Mouse (Mus musculus) left cerebral cortex, postnatal 4 days (tissue): ENCODE measurements around the gene Lrrc10b. TPM values are rescaled to one million over a fixed set of nuclear protein-coding genes. Genes with fewer than 3 reads are reported as not detected.

ENCODE experiments used
- DNase-seq: peaks from one replicate; pipeline ENCODE4 v3.0.0-alpha.2; 2022
- intact Hi-C: fragments of 180-260 bp; cut with DNase I; formaldehyde crosslinking; loops from one replicate; pipeline ENCODE4 v1.15.1; 2025
- total RNA-seq, 2 experiments: library from RNA; stranded (reverse); gene quantifications; 2 replicates each; pipeline ENCODE4 v1.2.3; 2021

The Lrrc10b gene
- total RNA-seq, 2 experiments from 2014 or later = 3.7 to 5.0 TPM

DNA sequence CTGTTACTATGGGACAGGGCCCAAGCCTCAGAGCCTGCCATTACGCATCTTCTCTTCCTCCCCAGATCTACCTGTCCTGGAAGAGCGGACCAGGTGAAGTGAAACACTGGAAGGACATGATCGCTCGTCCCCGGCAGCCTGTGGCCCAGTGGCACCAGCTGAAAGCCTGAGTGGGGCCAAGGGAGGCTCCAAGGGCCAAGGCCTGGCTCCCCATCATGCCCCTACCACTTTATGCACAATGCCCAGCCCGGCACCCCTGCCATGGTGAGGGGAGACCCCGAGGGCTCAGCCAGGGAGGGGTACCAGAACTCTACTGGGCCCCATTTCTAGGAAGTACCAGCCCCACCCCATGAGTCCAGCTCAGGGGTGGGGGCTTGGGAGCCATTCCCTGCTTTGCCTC lies 9.0 kb downstream of the Lrrc10b start:
- intact Hi-C loops = loop anchor here (2.0 kb wide), 1 partner anchor 39 kb away; no protein-coding TSS in a partner anchor
- no peak for DNase-seq

DNA sequence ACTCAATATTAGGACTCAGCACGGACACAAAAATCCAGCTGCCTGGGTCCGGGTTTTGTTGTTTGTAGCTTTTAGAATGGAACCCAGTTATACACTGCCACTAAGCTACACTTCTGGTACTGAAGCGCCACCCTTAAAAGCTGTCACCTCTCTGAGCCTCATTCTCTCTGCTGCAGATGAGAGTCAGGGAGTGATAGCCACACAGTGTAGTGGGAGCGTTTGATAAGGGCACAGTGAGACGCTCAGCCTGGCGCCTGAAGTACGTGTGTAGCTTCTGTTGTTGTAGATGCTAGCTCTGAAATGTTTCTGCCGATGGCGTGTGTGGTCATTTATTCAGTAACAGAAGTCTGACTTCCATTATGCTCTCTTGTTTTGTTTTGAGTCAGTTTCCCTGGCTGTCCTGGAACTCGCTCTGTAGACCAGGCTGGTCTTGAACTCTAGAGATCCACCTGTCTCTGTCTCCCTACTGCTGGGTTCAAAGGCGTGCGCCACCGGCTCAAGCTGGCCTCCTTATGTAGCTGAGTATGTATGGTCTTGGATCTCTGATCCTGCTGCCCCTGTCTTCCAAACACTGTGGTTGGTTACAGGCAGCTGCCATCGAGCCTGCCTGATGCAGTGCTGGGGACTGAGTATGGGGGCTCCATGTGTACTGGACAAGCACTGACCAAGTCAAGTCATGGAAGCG lies 12.4 kb downstream of the Lrrc10b start:
- intact Hi-C loops = no loop called here
- DNase-seq = no peak

DNA sequence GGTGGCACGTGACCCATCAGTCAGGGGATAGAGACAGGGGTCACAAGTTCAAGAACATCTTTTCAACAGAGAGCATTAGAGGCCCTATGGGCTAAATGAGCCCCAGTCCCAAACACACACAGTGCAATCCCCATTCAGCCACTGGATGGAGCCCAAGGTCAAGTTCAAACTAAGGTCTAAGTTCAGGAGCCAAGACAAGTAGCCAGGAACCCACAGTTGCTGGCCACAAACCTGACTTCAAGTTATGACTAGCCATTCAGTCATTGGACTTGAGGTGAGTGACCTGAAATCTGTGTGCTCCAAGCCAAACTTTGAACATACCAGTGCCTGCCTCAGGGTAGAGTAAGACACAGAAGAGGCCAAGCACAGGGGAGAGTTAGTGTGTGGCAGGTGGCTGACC lies 19.8 kb downstream of the Lrrc10b start:
- intact Hi-C loops = no loop called here

DNA sequence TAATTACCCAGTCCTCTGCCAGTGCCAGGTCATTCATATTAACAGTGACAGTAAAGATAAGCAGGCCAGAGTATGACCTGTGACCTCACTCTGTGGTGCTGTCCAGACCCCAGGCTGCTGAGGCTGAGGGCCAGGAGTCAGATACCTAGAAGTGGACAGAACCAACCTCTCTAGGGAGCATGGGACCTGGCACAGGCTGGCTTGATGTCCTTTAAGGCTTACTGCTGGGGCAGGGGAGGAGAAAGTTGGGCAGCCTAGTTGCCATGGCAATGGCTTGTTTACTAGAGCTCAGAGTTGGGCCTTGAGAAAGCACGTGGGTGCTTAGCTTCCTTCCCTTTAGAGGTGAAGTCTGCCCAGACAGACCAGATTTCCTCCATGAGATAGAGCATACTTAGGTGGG lies 20.5 kb downstream of the Lrrc10b start:
- intact Hi-C loops = no loop called here
- DNase-seq = no peak

More for the DNA sequence above, 19.8 kb downstream of the Lrrc10b start:
- DNase-seq = no peak

DNA sequence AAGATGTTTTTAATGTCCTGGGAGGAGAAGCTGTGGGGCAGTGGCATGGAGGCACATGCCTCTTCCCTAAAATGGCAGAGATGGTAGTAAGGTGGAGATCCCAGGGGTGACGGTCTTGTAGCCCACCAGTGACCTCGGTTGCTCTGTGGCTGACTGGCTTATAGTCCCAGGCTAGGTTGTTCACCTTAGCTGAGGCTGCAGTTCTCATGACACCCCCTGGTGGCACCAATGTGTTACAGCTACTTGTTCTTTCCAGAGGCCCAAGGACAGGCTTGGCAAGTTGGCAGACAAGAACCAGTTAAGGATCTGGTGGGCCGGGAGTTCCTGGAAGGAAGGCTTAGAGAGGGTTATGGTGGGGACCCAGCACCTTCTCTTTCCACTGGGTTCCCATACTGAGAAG lies 21.4 kb downstream of the Lrrc10b start:
- intact Hi-C loops = no loop called here
- peak; percentile 77 for DNase-seq

DNA sequence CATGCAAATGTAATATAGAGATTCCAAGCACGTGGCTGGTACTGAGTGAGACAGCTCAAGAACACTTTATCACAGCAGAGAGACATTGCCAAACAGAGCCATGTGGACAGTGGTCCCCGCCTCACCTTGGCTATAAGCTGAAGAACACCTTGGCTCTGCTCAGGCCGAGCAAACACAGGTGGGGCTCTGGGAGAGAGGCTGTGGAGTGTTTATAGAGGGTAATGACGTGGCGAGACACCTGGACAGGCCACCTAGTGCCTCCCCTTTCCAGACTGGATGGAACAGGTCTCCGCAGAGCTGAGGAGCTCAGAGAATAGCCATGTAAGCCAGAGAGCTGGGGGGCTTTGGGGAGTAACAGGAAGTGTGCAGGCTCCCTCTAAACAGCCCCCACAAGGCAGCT lies 22.3 kb downstream of the Lrrc10b start:
- intact Hi-C loops = loop anchor here (5.0 kb wide), 1 partner anchor 98 kb away; no protein-coding TSS in a partner anchor
- no peak for DNase-seq

DNA sequence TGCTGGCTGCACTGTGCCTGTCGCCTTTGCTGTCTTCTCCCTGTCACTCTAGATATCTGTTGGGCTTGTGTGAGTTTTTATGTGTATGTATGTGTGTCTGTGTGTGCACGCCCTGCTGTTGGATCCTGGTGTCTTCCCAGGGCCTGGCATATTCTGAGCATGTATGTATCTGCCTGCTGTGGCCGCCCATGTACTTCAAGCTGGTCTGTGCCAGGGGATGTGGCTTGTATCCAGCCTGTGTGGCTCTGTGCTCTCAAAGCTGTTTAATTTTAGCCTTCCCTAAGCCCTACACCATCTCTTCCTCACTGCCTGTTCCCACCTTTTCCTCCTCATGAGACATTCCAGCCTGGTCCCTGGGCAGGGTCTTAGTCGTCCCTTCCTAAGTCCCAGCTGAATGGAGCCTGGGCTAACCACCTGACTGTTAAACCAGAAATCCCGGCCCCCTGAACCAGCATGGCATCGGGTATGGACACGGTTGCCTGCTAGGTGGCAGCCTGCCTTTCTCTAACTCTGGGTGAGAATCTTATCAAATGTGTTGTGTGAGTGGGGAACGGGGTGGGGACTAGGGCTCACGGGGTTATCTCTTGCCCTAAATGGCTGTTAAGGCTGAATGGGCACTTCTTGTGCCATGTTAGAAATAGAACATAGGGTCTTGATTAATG lies 23.3 kb downstream of the Lrrc10b start:
- intact Hi-C loops = loop anchor here (5.0 kb wide), 1 partner anchor 97 kb away; no protein-coding TSS in a partner anchor
- DNase-seq = no peak

DNA sequence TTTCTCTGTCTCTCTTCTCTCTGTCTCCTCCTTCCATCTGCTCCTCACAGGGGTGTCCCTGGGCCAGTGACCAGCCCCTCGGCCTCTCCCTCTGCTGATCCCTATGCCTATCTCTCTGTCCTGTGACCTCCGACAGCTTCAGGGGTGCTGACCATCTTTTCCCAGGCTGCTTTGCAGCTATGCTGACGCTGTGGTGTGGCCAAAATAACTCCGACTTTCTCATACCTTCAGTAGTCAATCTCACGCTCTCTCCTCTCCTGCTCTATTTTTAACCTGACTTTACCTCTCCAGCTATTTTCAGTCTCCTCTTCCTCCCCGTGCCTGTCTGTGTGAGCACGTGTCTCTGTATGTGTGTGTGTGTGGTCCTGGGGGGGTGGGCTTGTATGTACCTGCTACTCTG lies 24.0 kb downstream of the Lrrc10b start:
- intact Hi-C loops = loop anchor here (5.0 kb wide), 1 partner anchor 96 kb away; no protein-coding TSS in a partner anchor
- DNase-seq = no peak

DNA sequence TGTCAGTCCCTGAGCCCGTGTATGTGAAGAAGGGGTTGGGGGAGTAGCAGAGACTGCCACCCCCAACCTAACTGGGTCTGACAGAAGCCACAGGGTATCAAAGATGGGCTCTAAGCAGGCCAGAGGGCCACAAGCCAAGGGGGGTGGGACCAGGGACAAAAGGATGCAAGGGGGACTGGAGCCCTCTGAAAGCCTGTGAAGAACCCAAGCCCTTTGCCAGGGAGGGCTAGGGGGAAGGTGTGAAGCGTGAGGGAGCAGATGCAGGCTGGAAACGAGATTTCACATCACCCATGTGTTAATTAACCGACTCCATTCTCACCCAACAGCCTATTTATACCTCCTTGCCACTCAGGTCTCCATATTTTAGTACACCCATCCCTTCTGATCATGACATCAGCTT lies 25.4 kb downstream of the Lrrc10b start:
- DNase-seq = peak; percentile 71
- intact Hi-C loops = loop anchor here (5.0 kb wide), 1 partner anchor 95 kb away; no protein-coding TSS in a partner anchor

DNA sequence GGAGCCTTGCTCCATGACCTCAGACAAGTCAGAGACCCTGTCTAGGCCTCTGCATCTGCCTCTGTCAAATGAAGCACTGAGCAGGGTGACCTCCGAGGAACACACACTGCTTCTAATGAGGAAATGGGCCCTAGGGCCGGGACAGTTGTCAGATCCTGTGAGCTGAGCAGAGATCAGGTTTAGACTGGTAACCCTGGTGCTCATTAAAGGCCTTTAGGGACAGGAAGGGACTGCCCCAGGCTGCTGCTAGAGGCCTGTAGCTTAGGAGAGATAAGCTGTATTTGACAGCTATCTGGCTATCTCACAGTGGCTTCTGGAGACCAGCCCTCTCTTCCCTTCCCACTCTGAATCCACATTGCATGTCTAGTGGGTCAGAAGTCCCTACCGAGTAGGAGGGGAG lies 25.9 kb downstream of the Lrrc10b start:
- DNase-seq = no peak
- intact Hi-C loops = loop anchor here (5.0 kb wide), 1 partner anchor 94 kb away; no protein-coding TSS in a partner anchor

DNA sequence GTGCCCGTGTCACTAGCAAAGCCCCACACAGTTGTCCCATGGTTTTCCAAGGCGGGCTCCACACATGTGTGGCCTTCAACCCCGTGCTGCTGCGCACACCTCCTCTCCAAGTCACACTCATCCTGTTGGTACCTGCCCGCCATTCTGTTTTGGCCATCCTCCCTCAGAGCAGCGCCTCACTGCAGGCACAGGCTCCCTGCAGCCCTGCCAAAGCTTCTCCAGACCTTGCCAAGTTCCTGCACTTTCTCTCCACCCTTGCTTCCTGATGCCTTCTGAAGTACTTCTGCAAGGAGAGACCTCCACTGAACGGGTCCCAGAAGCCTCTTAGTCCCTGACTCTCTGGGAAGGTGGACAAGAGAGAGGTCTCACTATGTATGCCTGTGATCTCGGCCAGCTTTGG lies 27.9 kb downstream of the Lrrc10b start:
- intact Hi-C loops = no loop called here
- no peak for DNase-seq

DNA sequence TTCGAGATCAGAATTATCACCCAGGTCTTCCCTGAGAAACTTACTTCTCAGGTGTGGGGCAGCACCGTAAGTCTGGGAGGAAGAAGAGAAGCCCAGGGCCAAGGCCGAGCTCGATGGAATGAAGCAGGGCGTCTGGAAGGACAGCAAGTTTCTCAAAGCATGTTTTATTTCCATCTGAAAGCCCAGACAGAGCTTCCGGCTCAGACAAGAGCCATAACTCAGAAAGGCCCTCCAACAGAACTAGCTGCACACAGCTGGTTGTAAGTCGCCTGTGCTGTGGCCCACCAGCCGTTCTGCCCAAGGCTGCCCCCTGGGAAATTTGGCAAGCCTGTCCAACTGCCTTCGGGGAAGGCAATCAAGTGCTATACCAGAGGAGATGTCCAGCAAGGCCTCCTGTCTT lies 29.8 kb downstream of the Lrrc10b start:
- intact Hi-C loops = no loop called here
- no peak for DNase-seq

DNA sequence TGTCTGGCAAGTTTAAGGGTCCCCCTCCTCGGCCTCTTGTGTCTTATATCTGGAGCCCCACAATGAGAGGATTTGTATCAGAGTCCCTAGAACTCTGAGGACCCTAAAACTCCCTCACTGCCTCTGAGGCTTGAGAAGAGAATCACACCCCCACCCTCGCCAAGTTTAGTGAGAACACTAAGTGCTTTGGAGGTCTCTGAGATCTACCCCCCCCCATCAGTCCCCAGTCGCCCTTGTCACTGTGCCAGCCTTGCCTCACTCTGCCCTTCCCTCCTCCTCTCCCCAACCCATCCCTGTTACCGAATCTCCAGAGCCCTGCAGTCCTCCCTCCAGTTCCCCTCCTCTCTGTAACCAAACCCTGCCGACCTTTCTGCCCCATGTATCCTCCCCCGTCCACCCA lies 30.5 kb downstream of the Lrrc10b start:
- intact Hi-C loops = no loop called here
- no peak for DNase-seq

DNA sequence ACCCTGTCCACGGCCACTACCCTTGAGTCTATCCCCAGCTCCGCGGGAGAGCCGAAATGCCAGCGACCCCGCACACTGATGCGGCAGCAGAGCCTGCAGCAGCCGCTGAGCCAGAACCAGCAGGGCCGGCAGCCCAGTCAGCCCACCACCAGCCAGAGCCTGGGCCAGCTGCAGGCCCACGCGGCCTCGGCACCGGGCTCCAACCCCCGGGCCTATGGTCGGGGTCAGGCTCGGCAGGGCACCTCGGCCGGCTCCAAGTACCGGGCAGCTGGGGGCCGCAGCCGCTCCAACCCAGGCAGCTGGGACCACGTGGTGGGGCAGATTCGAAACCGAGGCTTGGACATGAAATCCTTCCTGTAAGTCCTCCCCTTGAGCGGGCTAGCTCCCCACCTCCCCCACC lies 31.0 kb downstream of the Lrrc10b start:
- no peak for DNase-seq
- intact Hi-C loops = no loop called here

DNA sequence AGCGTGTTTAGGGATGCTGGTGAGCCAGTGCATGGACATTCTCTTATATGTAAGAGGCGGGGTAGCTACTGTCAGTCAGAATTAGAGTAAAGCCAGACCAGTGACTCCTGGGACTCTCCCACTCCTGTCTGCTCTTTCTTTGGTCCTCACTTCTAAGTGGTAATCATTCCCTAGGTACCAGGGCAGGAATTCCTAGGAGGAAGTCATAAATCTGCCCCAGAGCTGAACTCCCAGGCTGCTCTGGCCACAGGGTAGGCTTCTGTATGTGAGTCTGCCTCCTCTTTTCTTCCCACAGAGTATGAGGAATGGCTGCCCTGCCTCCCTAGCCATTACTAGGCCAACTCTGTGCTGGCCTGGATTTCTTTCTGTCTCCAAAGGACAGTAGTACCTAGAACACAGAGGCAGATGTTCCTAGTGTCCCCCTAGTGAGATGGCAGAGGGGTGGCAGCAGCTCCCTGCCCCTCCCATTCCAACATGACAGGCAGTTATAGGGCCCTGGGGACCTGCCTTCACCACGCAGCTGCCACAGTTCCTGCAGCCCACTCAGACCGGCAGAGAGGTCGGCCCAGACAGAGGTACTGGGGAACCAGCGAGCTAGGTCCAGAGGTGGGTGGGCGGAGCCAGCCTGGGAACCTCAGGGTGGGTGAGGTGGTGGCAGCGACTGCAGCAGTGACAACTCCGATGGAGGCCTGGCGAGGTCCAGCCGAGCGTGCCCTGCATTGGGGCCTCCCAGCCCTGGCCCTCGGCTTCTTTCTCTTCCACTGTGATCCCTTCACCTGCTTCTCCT lies 31.6 kb downstream of the Lrrc10b start:
- DNase-seq = no peak
- intact Hi-C loops = no loop called here

DNA sequence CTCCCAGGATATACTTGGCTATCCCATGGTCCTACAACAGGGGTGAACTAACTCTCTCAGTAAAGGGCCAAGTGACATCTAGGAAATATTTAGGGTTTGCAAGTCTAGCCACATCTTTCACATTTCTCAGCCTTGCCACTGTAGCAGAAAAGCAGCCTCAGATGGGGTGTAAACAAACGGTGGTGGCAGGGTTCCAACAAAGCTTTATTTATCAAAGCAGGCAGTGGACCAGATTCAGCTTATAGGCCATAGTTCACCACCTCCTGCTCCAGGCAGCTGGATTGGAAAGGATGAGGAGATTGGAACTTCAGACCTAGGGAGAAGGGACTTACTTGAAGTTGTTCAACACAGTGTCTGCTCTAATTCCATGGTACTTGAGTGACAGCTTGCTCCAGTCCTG lies 32.5 kb downstream of the Lrrc10b start:
- no peak for DNase-seq
- intact Hi-C loops = no loop called here

DNA sequence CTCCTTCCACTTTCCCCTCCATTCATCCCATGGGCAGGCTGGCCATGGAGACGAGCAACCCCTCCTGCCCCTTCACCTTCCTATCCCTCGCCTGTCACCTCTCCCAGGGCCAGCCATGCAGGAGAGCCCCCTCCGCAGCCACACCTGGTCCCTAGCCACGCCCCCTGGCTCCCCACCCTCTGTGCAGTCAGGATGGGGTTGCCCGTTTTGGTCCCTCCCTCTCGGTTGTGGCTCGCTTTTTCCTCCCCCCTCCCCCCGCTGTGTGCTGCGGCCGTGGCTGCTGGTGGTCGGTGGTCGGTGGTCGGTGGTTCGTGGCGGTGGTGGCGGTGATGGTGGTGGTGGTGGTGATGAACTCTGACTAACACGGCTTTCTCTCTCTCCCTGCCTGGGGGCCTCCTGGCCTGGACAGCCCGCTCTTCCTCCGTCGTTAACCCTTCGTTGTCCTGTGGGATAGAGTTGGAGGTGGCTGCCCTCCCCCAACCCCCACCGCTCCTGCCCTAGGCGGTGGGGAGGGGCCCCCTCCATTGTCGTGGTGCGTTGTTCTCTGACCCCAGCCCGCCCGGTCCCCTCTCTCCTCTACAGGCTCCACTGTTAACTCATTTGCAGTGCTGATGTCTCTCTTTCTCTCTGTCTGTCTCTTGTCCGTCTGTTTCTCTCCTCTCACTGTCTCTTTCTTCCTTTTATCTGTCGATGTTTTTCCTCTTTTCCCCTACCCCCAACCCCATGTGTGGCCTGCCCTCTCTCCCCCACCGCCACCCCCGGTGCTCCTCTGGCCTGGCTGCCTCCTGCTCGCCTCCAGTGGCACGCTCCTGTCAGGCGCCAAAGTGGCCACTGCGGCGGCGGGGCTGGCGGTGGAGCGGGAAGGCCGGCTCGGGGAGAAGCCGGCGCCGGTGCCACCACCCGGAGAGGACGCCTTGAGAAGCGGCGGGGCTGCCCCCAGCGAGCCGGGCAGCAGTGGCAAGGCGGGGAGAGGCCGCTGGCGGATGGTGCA lies 35.0 kb downstream of the Lrrc10b start:
- intact Hi-C loops = no loop called here

DNA sequence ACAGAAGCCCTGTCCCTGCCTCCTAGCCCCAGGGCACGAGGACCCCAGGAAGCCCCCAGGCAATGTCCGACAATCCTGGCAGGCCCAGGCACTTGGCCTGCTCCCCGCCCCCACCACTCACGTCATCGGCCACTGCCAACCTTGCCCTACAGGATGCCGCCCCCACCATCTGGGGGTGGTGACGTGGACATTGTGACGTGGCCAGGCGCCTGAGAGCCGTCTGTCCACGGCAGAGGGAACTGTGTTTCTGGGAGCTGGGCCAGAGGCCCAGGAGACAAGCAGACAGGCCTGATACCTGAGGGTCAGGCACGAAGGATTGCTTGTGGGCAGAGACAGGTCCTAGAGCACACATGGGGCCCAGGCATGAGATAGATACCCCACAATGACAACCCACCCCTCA lies 39.8 kb downstream of the Lrrc10b start:
- DNase-seq = peak; percentile 89
- intact Hi-C loops = no loop called here

More for the DNA sequence above, 35.0 kb downstream of the Lrrc10b start:
- DNase-seq = no peak

DNA sequence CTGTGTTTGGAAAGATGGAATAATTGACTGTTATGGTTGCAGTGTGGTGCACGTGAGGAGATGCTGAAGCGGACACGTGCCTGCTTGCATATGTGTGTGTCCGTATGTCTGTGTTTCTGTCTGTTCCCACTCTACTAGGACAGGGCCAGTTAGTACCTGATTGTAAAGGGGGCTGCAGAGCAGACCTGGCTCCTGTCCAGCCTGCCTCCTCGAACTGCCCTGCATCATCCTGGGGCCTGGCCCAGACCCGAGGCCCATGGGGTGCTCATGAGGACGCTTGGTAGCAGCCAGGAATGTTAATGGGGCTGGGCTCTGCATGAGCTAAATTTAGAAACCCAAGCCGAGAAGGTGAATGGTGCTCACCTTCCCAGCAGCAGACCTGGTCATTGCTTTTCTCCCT lies 40.4 kb downstream of the Lrrc10b start:
- DNase-seq = peak; percentile 64
- intact Hi-C loops = no loop called here

DNA sequence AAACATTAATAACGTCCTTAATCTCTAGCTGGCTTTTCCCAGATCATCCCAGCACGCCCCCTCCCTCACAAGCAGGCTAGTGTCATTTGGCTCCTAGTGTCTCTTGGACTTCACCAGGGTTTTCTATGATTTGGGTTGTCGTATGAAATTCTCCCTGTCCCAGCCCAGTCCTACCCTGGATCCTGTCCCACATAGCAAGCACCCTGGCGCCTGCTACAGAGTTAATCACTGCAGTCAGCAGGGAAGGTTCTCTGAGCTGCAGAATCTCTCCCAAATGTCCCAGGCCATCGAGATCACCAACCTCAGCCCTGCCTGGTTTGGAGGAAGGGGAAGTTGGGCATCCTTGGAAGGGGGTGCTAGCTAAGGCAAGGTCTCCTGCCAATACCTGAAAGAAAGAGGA lies 41.8 kb downstream of the Lrrc10b start:
- DNase-seq = no peak
- intact Hi-C loops = no loop called here
